Mouse (Mus musculus) myocyte (in vitro differentiated cells): ENCODE measurements at regions not wholly inside any gene's neighbourhood (a gene's known extent, or its start where the extent isn't known, plus 50 kb on each side); places are given as distances from the start of the nearest gene placed in this dataset.

ENCODE experiments used
- H3K27me3 ChIP-seq: one replicate; pipeline ENCODE4 v1.6.1; 2011; ENCODE audit not compliant: control insufficient read depth, insufficient read depth, insufficient read length
- H3K36me3 ChIP-seq: one replicate; pipeline ENCODE4 v1.6.1; 2011; ENCODE audit not compliant: control insufficient read depth, insufficient read depth
- H3K4me2 ChIP-seq: one replicate; pipeline ENCODE4 v1.6.1; 2011; ENCODE audit warnings: low read depth, control low read depth
- H3K4me3 ChIP-seq: one replicate; pipeline ENCODE4 v1.5.1; 2011; ENCODE audit warnings: mild to moderate bottlenecking, control low read depth, moderate library complexity
- H3K79me2 ChIP-seq: one replicate; pipeline ENCODE4 v1.6.1; 2011; ENCODE audit not compliant: control insufficient read depth, insufficient read depth
- H3ac ChIP-seq: one replicate; pipeline ENCODE4 v1.6.1; 2011; ENCODE audit not compliant: control insufficient read depth, insufficient read length
- CEBPB ChIP-seq: IDR thresholded peaks from 2 replicates; pipeline ENCODE4 v1.6.1; 2011; ENCODE audit warnings: mild to moderate bottlenecking, moderate library complexity; ENCODE audit not compliant: poor library complexity, insufficient read depth, severe bottlenecking
- E2F4 ChIP-seq: IDR thresholded peaks from one replicate; pipeline ENCODE4 v1.6.1; 2011; ENCODE audit warnings: mild to moderate bottlenecking, control low read depth, moderate library complexity; ENCODE audit not compliant: insufficient read depth
- MAX ChIP-seq: IDR thresholded peaks from one replicate; pipeline ENCODE4 v1.6.1; 2011; ENCODE audit warnings: low read depth, mild to moderate bottlenecking, control low read depth
- MYOD1 ChIP-seq, 3 experiments: IDR thresholded peaks; one replicate each; pipeline ENCODE4 v1.6.1; 2011; ENCODE audit warnings: control low read depth in 2 of 3, low read depth in 2 of 3, mild to moderate bottlenecking in 2 of 3, moderate library complexity in 1 of 3; ENCODE audit not compliant: insufficient read length in 2 of 3, control insufficient read depth in 1 of 3
- MYOG ChIP-seq, 3 experiments: IDR thresholded peaks; one replicate each; pipeline ENCODE4 v1.6.1; 2011; ENCODE audit warnings: control low read depth in 2 of 3, low read depth in 2 of 3, mild to moderate bottlenecking in 2 of 3; ENCODE audit not compliant: insufficient read length in 2 of 3, control insufficient read depth in 1 of 3, insufficient read depth in 1 of 3
- POLR2A ChIP-seq: IDR thresholded peaks from one replicate; pipeline ENCODE4 v1.6.1; 2011; ENCODE audit warnings: low read depth, mild to moderate bottlenecking, control low read depth, moderate library complexity; ENCODE audit not compliant: insufficient read length
- POLR2AphosphoS2 ChIP-seq: IDR thresholded peaks from one replicate; pipeline ENCODE4 v1.6.1; 2011; ENCODE audit warnings: low read depth, control low read depth; ENCODE audit not compliant: insufficient read length
- REST ChIP-seq: IDR thresholded peaks from one replicate; pipeline ENCODE4 v1.6.1; 2011; ENCODE audit warnings: mild to moderate bottlenecking, control low read depth, moderate library complexity; ENCODE audit not compliant: insufficient read depth, insufficient read length
- SRF ChIP-seq: IDR thresholded peaks from one replicate; pipeline ENCODE4 v1.6.1; 2011; ENCODE audit warnings: low read depth; ENCODE audit not compliant: control insufficient read depth, insufficient read length
- TCF12 ChIP-seq: IDR thresholded peaks from one replicate; pipeline ENCODE4 v1.6.1; 2011; ENCODE audit warnings: mild to moderate bottlenecking, control low read depth; ENCODE audit not compliant: poor library complexity, insufficient read depth, severe bottlenecking
- TCF3 ChIP-seq: IDR thresholded peaks from one replicate; pipeline ENCODE4 v1.6.1; 2011; ENCODE audit warnings: low read depth, control low read depth; ENCODE audit not compliant: insufficient read length
- USF1 ChIP-seq: IDR thresholded peaks from one replicate; pipeline ENCODE4 v1.6.1; 2011; ENCODE audit warnings: low read depth, mild to moderate bottlenecking, control low read depth, moderate library complexity

- no peaks in the 10 kb centered on the region for H3K79me2 ChIP-seq
- H3K36me3 ChIP-seq, result no peaks in the 10 kb centered on the region
- H3K27me3 ChIP-seq, result no peaks in the 10 kb centered on the region
- H3K4me3 ChIP-seq, result no peak overlapping the region
- no peak overlapping the region for H3K4me2 ChIP-seq
- H3ac ChIP-seq, result no peak overlapping the region
- no peak for TF ChIP-seq MYOD1 (IDR thresholded peaks at IDR 0.05; ENCODE audit: control insufficient read depth in 1 of 3, insufficient read length in 2 of 3, low read depth in 2 of 3)
- no peak for TF ChIP-seq POLR2AphosphoS2
- TF ChIP-seq TCF12, result no peak
- no peak for TF ChIP-seq E2F4
- no peak for TF ChIP-seq MAX
- TF ChIP-seq USF1, result no peak
- TF ChIP-seq REST, result no peak
- no peak for TF ChIP-seq TCF3
- TF ChIP-seq CEBPB, result no peak
- TF ChIP-seq MYOG (IDR thresholded peaks at IDR 0.05; ENCODE audit: control insufficient read depth in 1 of 3, insufficient read depth in 1 of 3, insufficient read length in 2 of 3, low read depth in 2 of 3), result no peak
- no peak for TF ChIP-seq POLR2A
- no peak for TF ChIP-seq SRF
Measured at GRCm38 (mm10) chr6:66053197-66053596, 100.8 kb downstream of the 4930544G11Rik start.

DNA sequence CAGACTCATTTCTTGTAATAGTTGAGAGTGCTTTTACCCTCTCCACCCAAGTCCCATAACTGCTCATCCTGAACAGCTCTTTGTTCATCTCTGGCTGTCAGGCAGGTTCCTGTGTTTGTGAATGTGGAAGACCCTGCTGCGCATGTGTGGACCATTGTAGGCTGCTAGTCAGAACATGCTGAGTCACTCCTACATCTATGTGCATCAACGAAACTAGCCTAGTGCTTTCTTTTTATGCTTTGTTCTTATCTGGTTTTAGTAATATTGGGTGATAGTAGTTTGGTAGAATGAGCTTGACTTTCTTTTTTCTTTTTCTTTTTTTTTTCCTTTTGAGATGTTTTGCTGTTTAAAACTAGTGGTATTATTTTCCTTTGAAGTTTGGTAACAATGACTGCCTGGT lies 116.5 kb downstream of the 4930544G11Rik start:
- Histone ChIP-seq H3K27me3 (no peaks in the 10 kb centered on the region), H3K36me3 (no peaks in the 10 kb centered on the region), H3K4me3 (no peak overlapping the region), H3K79me2 (no peaks in the 10 kb centered on the region), H3ac (no peak overlapping the region), H3K4me2 (no peak overlapping the region)
- TF ChIP-seq CEBPB, result no peak
- no peak for TF ChIP-seq USF1
- no peak for TF ChIP-seq TCF3
- no peak for TF ChIP-seq POLR2A
- TF ChIP-seq MYOD1 (IDR thresholded peaks at IDR 0.05; ENCODE audit: control insufficient read depth in 1 of 3, insufficient read length in 2 of 3, low read depth in 2 of 3), result no peak
- TF ChIP-seq TCF12, result no peak
- no peak for TF ChIP-seq SRF

DNA sequence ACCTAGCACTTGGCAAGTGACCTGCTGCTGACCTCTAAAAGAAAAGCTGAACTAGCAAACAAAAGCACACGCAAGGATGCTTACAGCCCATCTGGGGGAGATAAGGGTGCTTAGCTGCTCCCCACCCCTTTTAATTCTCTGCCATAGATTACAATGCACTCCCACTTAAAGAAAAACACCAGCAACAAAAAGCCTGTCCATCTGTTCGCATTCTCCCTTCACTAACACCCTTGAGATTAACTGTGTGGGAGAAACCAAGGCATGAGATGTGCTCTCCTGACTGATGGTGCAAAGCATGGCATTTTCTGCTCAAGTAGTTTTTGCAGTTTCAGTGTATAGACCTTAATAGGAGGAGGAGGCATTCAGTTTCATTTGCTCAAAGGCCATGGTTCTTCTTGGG lies 125.0 kb downstream of the 4930544G11Rik start:
- no peak overlapping the region for H3K4me2 ChIP-seq
- H3K36me3 ChIP-seq, result no peaks in the 10 kb centered on the region
- no peaks in the 10 kb centered on the region for H3K27me3 ChIP-seq
- no peak overlapping the region for H3K4me3 ChIP-seq
- H3K79me2 ChIP-seq, result no peaks in the 10 kb centered on the region
- no peak overlapping the region for H3ac ChIP-seq
- TF ChIP-seq POLR2A, result no peak
- TF ChIP-seq MAX, result no peak
- TF ChIP-seq E2F4, result no peak
- TF ChIP-seq TCF3, result no peak
- TF ChIP-seq TCF12, result no peak
- no peak for TF ChIP-seq MYOG (IDR thresholded peaks at IDR 0.05; ENCODE audit: control insufficient read depth in 1 of 3, insufficient read depth in 1 of 3, insufficient read length in 2 of 3, low read depth in 2 of 3)
- no peak for TF ChIP-seq REST
- TF ChIP-seq MYOD1 (IDR thresholded peaks at IDR 0.05; ENCODE audit: control insufficient read depth in 1 of 3, insufficient read length in 2 of 3, low read depth in 2 of 3), result no peak
- TF ChIP-seq USF1, result no peak
- no peak for TF ChIP-seq CEBPB
- TF ChIP-seq SRF, result no peak

- no peaks in the 10 kb centered on the region for H3K79me2 ChIP-seq
- H3K27me3 ChIP-seq, result no peaks in the 10 kb centered on the region
- H3ac ChIP-seq, result no peak overlapping the region
- no peak for TF ChIP-seq SRF
- no peak for TF ChIP-seq E2F4
- TF ChIP-seq TCF3, result no peak
- TF ChIP-seq POLR2A, result no peak
- no peak for TF ChIP-seq TCF12
- no peak for TF ChIP-seq MAX
- no peak for TF ChIP-seq MYOD1 (IDR thresholded peaks at IDR 0.05; ENCODE audit: control insufficient read depth in 1 of 3, insufficient read length in 2 of 3, low read depth in 2 of 3)
- no peak for TF ChIP-seq POLR2AphosphoS2
- no peak for TF ChIP-seq CEBPB
- no peak for TF ChIP-seq MYOG (IDR thresholded peaks at IDR 0.05; ENCODE audit: control insufficient read depth in 1 of 3, insufficient read depth in 1 of 3, insufficient read length in 2 of 3, low read depth in 2 of 3)
- no peak for TF ChIP-seq REST
- no peak for TF ChIP-seq USF1
- H3K36me3 ChIP-seq, result no peaks in the 10 kb centered on the region
- no peak overlapping the region for H3K4me3 ChIP-seq
- no peak overlapping the region for H3K4me2 ChIP-seq
Measured at GRCm38 (mm10) chr6:66078769-66079168, 126.4 kb downstream of the 4930544G11Rik start.

DNA sequence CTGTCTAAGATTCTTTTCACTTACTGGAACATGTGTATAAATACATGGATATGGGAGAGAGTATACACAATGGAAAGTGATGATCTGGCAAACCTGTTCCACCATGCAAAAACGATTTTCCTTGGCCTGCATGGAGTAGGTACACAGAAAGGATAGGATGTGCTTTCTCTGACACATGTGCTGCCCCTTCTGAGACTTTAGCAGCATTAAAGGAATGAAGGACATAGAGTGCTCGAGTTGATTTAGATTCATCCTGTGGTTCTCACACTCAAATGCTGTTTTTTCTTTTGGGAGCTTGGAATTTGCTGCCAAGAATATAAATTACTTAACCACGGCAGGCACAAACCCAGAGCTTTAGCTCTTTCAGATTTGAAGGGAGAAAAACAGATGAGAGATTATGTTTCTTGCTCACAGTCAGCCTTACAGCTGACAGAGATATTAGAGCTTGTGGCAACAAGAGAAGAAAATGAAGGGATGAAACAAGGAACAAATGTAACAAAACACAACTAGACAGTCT lies 149.2 kb downstream of the 4930544G11Rik start:
- Histone ChIP-seq H3K27me3 (no peaks in the 10 kb centered on the region), H3K4me2 (no peak overlapping the region), H3K4me3 (no peak overlapping the region), H3K36me3 (no peaks in the 10 kb centered on the region), H3ac (no peak overlapping the region), H3K79me2 (no peaks in the 10 kb centered on the region)
- TF ChIP-seq TCF12 (no peak), MYOG (IDR thresholded peaks at IDR 0.05; ENCODE audit: control insufficient read depth in 1 of 3, insufficient read depth in 1 of 3, insufficient read length in 2 of 3, low read depth in 2 of 3) (no peak), TCF3 (no peak), MAX (no peak), POLR2A (no peak), E2F4 (no peak), MYOD1 (IDR thresholded peaks at IDR 0.05; ENCODE audit: control insufficient read depth in 1 of 3, insufficient read length in 2 of 3, low read depth in 2 of 3) (no peak), REST (no peak), POLR2AphosphoS2 (no peak), SRF (no peak), CEBPB (no peak), USF1 (no peak)
